Mouse (Mus musculus): ENCODE results near the gene Rnf19b. TPM values are rescaled to one million over a fixed set of nuclear protein-coding genes. Genes with fewer than 3 reads are reported as not detected.

The Rnf19b gene
- total RNA-seq, 2 experiments from 2014 or later = 27.0 to 27.9 TPM

- peak; percentile 52 for DNase-seq
Observed at GRCm38 (mm10) chr4:129034706-129035660, 23.1 kb upstream of the Rnf19b start.

DNA sequence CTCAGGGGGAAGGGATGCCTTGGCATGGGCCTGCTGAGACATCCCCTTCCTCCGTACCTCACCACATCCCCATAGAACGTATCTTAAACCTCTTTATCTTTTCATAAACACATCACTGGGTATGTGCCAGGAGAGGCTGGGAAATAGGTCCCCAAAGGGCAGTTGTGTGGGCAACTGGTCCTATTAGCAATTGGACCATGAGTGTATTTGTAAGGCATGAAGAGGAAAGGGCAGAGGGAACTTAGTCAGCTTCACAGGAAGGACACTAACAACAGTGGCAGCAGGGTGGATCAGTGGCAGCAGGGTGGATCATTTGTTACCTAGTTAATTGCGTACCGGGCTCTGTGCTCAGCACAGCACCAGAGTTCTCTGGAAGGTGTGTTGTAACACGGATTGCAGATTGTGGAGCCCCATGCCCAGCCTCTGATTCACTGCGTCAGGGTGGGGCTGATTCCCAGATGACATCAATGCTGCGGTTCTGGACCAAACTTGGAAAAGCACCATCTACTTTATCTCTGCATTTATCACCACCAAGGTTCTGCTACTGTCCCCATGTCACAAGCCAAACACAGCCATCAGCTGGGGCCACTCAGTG is 22.1 kb upstream of the Rnf19b start:
- DNase-seq = no peak

DNA sequence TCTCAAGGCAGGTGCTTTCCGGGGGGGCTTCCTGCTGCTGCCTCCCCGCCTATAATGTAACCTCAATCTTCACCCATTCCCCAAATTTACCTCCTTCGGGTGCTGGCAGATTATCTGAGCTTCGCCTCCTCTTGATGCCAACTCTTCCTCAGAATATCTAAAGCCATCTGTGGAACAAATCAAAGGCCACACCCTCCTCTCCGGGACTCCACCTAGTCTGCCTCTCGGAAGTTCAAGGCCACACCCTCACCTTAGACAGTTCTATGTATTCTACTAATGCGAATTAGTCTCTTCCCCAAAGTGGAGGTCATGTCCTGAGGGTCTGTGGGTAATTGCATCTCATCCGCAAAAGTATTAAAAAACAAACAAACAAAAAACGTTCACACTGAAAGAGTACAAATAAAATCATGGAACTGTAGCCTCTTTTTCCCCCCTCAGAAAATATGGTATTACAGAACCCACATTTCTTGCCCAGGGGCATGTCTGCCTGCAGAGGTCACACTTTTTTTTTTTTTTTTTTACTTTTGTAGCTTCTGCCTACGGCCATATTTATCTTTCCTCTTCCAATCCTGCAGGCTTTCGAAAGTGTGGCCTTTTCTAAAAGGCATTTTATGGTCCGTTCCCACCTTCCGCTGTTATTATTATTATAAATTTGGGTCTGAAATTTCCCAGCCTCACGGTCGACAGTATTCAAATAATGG is 10.2 kb upstream of the Rnf19b start:
- DNase-seq = no peak

GRCm38 (mm10) chr4:129048501-129049305 is 9.4 kb upstream of the Rnf19b start:
- peak; percentile 76 for DNase-seq

DNA sequence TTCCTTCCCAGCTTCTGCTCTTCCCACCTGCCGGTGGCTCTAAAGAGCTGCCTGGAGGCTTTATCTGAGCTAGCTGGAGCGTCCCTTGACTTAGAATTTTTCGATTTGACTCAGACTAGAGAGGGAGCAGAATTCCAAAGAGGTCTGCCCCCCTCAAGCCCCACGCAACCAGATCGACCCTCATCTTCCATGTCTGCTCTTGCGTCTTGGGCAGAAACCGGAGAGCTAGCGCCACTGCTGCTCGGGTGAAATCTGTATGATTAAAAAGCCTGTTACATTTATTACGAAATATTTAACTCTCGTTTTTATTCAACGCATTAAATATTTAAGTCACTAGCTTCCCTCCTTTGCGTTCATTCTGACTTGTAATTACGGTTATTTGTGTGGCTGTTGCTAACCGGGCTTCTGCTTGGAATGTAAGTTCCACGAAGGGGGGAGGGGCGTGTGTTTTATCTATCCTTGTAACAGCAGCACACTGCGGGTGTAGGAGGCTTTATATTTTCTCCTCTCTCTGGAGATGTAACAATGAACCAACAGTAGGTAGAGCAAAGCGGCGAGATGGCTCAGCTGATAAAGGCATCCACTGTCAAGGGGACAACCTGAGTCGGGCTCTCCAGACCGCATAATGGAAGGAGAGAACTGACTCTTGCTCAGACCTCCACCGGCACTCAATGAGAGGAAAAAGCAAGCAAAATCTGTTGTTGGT is 8.6 kb upstream of the Rnf19b start:
- DNase-seq = peak; percentile 26

GRCm38 (mm10) chr4:129050365-129050764 is 7.7 kb upstream of the Rnf19b start:
- DNase-seq = no peak

GRCm38 (mm10) chr4:129050901-129051417 is 7.1 kb upstream of the Rnf19b start:
- no peak for DNase-seq

- no peak for DNase-seq
Observed at GRCm38 (mm10) chr4:129051461-129052183, 6.4 kb upstream of the Rnf19b start.

DNA sequence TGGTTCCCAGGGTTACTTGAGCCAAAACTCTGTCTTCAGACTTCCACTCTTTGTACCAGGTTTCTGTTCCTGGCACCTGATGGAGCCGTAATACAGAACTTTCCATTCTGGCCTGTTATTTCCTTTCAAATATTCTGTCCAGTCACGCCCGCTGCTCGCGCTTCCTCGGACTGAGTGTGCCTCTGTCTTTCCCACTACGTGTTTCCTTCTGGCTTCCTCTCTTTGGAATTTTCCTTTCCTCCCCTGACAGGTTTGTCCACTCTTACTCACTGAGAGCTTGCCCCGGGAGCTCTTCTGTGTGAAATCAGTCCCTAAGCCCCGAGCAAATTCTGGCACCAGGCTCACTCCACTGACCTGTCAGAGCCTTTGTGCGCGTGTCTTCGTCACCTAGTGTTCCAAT is 3.3 kb upstream of the Rnf19b start:
- no peak for DNase-seq

DNA sequence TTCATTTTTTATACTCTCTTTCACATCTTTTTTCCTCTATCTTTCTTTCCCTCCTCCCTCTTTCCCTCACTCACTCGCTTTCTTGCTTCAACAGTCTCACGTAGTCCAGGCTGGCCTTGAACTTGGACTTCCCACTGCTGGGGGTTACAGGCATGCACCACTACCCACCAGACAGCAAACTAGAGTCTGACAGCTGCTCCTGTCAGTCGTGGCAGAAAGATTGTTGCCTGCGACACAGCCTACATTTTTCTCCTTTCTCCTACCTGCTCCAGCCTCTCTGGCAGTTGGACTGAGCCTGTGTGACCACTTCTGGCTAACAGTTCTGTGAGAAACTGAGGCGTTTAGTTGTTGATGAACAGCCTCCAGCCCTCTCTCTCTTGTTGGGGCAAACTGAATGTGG is 2.5 kb upstream of the Rnf19b start:
- no peak for DNase-seq

GRCm38 (mm10) chr4:129057533-129058206 is 401 bp upstream of the Rnf19b start:
- peak; percentile 98 for DNase-seq

DNA sequence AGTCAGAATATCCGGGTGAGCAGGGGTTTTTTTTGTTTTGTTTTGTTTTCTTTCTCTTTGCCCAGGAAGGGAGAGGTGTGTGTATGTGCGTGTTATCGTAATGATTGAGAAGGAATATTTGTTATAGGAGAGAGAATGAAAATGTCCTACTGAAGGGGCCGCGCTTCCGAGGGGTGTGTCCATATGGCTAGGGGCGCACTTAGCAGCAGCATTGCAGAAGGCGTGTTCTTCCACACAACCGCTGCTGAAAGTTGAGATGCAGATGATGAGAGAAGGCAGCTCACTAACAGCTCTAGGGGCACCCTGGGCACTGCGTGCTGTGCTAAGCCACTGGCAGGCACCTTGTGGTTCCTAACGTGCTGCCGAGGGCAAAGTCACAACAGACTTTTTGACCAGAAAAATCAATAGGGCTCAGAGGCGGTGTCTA is 1.1 kb downstream of the Rnf19b start:
- peak; percentile 47 for DNase-seq

DNA sequence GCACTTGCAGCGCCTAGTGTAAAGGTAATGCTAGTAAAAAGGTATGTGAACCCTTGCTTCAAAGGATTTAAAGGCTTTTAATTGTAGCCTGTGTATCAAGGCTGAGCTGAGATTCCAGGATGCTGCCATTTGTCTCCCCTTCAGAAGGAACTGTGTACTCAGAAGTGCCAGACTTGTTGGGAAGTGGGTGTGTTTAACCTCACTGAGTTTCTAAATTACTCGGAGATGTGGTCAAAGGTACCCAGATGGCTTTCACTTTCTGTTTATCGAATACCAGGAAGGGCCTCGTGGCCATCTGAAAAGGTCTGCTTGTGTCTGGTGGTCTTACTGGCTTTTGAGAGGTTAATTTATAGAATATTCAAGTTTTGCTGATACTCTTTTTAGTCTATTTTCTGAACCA is 1.9 kb downstream of the Rnf19b start:
- no peak for DNase-seq

GRCm38 (mm10) chr4:129061486-129061885 is 3.4 kb downstream of the Rnf19b start:
- no peak for DNase-seq

DNA sequence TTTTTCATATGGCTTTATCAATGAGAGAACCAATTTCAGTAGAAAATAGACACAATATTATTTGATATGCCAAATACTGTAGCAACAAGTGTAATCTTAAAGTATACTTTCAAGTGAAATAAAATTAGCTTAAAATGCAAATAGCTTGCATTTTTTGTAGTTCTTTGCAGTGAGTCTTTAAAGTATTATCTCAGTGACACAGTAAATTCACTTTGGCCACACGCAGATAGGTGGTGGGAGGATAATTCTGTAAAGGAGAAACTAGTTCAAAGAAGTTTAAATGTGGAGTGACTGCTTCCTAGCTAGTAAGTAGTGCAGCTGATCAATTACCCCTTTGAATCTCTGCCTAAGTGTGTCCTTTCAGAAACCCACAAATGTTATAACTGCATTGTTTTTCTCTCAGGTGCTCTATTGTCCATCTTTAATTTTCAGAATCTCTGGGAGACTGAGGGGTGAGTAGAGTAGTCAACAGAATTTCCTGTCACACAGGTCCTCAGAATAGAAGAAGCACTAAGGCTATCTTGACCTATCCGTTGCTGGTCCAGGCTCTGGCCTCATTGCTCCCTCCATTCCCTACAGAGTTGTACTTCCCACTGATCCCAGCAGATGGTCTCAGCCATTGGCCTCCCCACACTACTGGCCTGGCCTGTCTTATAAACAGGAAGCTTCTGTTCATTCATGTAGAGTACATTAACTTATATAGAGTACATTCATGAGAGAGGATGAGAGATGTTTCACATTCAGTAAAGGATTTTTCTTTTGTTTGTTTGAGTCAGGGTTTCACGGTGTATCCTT is 4.4 kb downstream of the Rnf19b start:
- no peak for DNase-seq

GRCm38 (mm10) chr4:129065688-129066236 is 7.7 kb downstream of the Rnf19b start:
- no peak for DNase-seq

- DNase-seq = no peak
Observed at GRCm38 (mm10) chr4:129067638-129068415, 9.8 kb downstream of the Rnf19b start.

GRCm38 (mm10) chr4:129068848-129069247 is 10.8 kb downstream of the Rnf19b start:
- DNase-seq = no peak

All from heart, postnatal 4 days (tissue).